Mouse (Mus musculus): Measurements from ENCODE around the gene Zbtb44. TPM values are rescaled to one million over a fixed set of nuclear protein-coding genes. Genes with fewer than 3 reads are reported as not detected.

The Zbtb44 gene
- total and polyA plus RNA-seq, 2 experiments from 2014 or later, result 5.4 to 30.1 TPM

DNA sequence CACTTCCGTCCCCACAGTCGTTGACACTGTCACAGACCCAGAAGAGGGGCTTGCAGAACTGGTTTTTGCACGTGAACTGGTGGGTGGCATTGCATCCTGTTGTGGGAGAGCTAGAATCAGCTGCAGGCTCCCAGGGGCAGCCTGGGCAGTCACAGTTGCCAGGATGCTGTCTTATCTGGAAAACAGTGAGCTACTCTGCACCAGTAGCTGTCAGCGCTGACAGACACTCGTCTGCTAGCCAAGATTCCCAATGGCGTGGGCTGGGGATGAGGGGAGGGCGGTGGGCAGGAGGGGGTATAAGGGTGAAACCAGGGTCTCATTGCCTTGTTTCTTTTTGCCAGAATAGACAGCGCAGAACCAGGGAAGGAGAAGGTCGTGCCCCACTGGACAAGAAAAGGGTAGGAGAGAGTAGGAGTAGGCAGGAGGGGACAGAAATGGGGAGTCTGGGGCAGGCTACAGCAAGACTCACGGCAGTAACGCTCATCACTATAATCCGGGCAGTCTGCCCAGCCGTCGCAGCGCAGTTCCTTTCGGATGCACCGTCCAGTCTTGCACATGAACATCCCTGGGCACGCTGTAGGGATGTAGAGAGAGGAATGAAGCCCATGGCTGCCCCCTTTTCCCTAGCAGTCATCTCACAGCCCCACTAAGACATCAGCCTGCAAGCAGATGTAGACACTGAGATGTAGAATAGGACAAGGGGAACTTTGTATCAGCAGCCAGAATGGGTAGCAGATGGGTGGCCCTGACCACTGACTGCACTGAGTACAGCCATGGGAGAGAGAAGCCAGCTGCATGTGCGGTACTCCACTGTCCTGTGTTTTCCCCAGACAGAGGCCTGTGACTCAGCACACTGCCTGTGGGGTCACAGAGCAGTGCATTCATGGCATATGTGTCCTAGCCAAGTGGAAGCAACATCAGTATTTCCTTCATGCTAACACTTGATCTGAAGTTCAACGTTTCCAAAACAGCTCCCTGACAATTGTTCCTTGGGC lies 66.9 kb downstream of the Zbtb44 start:
- no peak for TF ChIP-seq EP300 (IDR thresholded peaks at IDR 0.05; ENCODE audit: low read depth)
- TF ChIP-seq CTCF (IDR thresholded peaks at IDR 0.05; ENCODE audit: low read depth), result no peak
- ATAC-seq (ENCODE audit: insufficient read depth, low read depth) (peak; percentile 55), DNase-seq (ENCODE audit: low spot score) (no peak)
- 36% methylated on average over 20 of the region's 20 CpGs for WGBS
- H3K9me3 ChIP-seq (replicated peaks; ENCODE audit: control insufficient read depth, low read length), result no peaks in the 10 kb centered on the region
- peaks cover 13% of the 10 kb centered on the region; the same call in 1 of the 2 replicates for H3K4me1 ChIP-seq (ENCODE audit: control insufficient read depth, insufficient read depth)
- no peak overlapping the region for H3K4me3 ChIP-seq (ENCODE audit: low read depth, low read length)
- H3K4me2 ChIP-seq (ENCODE audit: low read depth, low read length), result peak overlapping the region; percentile 43
- 0 out of 2 replicates have a peak overlapping the region, but pooled peaks have one; percentile 20 for H3K9ac ChIP-seq (replicated peaks; ENCODE audit: low read depth, low read length)
- no peaks in the 10 kb centered on the region for H3K27me3 ChIP-seq (ENCODE audit: control insufficient read depth, insufficient read depth, low read length)
- no peaks in the 10 kb centered on the region for H3K36me3 ChIP-seq (replicated peaks; ENCODE audit: control insufficient read depth, insufficient read depth, low read length)
- H3K27ac ChIP-seq (ENCODE audit: low read depth), result no peak overlapping the region

DNA sequence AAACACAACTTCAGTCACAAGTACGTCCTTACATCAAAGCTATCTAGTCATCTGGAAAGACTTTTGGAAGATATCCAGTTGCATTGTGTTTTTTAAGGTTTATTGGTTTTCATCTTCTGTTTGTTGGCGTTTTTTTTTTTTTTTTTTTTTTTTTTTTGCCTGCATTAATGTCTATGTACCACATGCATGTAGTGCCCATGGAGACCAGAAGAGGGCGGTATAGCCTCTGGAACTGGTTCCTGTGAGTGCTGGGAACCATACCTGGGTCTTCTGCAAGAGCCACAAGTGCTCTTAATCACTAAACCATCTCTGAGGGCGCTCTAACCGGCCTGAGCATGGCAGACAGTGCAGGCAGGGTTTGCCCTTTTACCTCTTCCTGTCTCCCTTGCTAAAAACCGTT lies 67.7 kb downstream of the Zbtb44 start:
- DNase-seq (ENCODE audit: low spot score) (no peak), ATAC-seq (ENCODE audit: insufficient read depth, low read depth) (no peak)
- 74% methylated on average over 6 of the region's 6 CpGs for WGBS

DNA sequence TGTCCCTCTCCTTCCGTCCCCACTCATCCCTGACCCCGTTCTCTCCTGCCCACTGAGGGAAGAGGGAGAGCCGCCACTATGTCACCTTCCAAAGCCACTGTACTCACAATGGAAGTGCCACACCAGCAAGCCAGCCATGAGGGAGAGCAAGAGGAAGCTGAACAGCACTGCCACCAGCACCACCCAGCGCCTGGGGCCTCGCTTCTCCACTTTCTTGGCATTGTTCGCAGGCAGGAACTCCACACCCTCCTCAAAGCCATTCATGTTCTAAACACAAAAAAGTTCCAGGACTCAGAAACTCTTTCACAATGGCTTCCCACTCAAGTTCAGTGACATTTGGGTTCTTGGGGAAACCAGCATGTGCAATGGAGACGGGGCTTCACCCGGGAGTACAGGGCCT lies 78.0 kb downstream of the Zbtb44 start:
- Histone ChIP-seq H3K4me1 (ENCODE audit: control insufficient read depth, insufficient read depth) (no peaks in the 10 kb centered on the region), H3K4me3 (ENCODE audit: low read depth, low read length) (no peak overlapping the region), H3K9ac (replicated peaks; ENCODE audit: low read depth, low read length) (no peak overlapping the region), H3K27me3 (ENCODE audit: control insufficient read depth, insufficient read depth, low read length) (no peaks in the 10 kb centered on the region), H3K27ac (ENCODE audit: low read depth) (no peak overlapping the region), H3K4me2 (ENCODE audit: low read depth, low read length) (no peak overlapping the region), H3K36me3 (replicated peaks; ENCODE audit: control insufficient read depth, insufficient read depth, low read length) (no peaks in the 10 kb centered on the region), H3K9me3 (replicated peaks; ENCODE audit: control insufficient read depth, low read length) (no peaks in the 10 kb centered on the region)
- ATAC-seq (ENCODE audit: insufficient read depth, low read depth) (no peak), DNase-seq (ENCODE audit: low spot score) (no peak)
- WGBS, result 75% methylated on average over 7 of the region's 8 CpGs
- TF ChIP-seq CTCF (IDR thresholded peaks at IDR 0.05; ENCODE audit: low read depth), result no peak
- no peak for TF ChIP-seq EP300 (IDR thresholded peaks at IDR 0.05; ENCODE audit: low read depth)

More for the DNA sequence above, 67.7 kb downstream of the Zbtb44 start:
- Histone ChIP-seq H3K9ac (replicated peaks; ENCODE audit: low read depth, low read length) (no peak overlapping the region), H3K4me1 (ENCODE audit: control insufficient read depth, insufficient read depth) (peaks cover 13% of the 10 kb centered on the region; the same call in 1 of the 2 replicates), H3K4me2 (ENCODE audit: low read depth, low read length) (no peak overlapping the region), H3K27me3 (ENCODE audit: control insufficient read depth, insufficient read depth, low read length) (no peaks in the 10 kb centered on the region), H3K4me3 (ENCODE audit: low read depth, low read length) (no peak overlapping the region), H3K36me3 (replicated peaks; ENCODE audit: control insufficient read depth, insufficient read depth, low read length) (no peaks in the 10 kb centered on the region), H3K27ac (ENCODE audit: low read depth) (no peak overlapping the region), H3K9me3 (replicated peaks; ENCODE audit: control insufficient read depth, low read length) (no peaks in the 10 kb centered on the region)
- TF ChIP-seq CTCF (IDR thresholded peaks at IDR 0.05; ENCODE audit: low read depth), result no peak
- TF ChIP-seq EP300 (IDR thresholded peaks at IDR 0.05; ENCODE audit: low read depth), result no peak

DNA sequence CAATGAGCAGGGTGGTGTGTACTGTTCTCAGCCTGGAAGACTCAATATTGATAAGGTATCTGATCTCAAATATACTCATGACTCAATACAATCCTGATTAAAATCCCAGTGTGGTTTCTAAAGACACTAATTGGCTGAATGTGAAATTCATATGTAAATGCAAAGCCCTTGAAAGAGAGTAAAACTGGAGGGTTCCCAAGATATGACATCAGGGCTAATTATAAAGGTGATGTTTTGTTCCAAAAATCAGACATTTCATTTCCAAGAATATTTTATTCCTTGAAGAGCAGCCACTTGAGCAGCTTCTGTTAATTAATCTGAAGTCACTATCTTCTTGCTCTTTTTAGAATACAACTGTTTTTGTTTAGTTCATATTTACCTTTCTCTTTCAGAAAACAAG lies 85.1 kb downstream of the Zbtb44 start:
- H3K4me1 ChIP-seq (ENCODE audit: control insufficient read depth, insufficient read depth), result peaks cover 19% of the 10 kb centered on the region
- no peak for ATAC-seq (ENCODE audit: insufficient read depth, low read depth)
- H3K9me3 ChIP-seq (replicated peaks; ENCODE audit: control insufficient read depth, low read length), result no peaks in the 10 kb centered on the region
- no peaks in the 10 kb centered on the region for H3K27me3 ChIP-seq (ENCODE audit: control insufficient read depth, insufficient read depth, low read length)
- DNase-seq (ENCODE audit: low spot score), result no peak
- no peak overlapping the region for H3K4me2 ChIP-seq (ENCODE audit: low read depth, low read length)
- no peak overlapping the region for H3K4me3 ChIP-seq (ENCODE audit: low read depth, low read length)
- no peaks in the 10 kb centered on the region for H3K36me3 ChIP-seq (replicated peaks; ENCODE audit: control insufficient read depth, insufficient read depth, low read length)
- no peak for TF ChIP-seq EP300 (IDR thresholded peaks at IDR 0.05; ENCODE audit: low read depth)
- TF ChIP-seq CTCF (IDR thresholded peaks at IDR 0.05; ENCODE audit: low read depth), result no peak
- no peak overlapping the region for H3K27ac ChIP-seq (ENCODE audit: low read depth)
- no peak overlapping the region for H3K9ac ChIP-seq (replicated peaks; ENCODE audit: low read depth, low read length)

DNA sequence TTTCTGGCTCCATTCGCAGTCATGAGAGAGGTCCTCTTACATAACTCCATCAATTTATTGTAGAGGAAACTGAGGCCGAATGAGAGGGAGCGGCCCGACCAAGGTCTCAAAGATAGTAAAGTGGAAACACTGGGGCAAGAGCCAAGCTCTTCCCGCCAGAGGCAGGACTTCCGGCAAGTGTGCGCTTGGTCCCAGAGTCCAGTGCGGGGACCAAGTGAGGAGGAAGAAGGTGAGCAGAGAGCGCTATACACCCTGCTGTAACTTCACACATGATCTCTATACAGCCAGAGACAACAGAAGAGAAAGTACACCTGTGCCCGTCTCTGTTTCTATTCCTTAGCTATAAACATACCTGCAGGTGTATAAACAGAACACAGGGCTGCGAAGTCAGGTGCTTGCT lies 86.6 kb downstream of the Zbtb44 start:
- 87% methylated on average over 11 of the region's 11 CpGs for WGBS
- H3K9me3 ChIP-seq (replicated peaks; ENCODE audit: control insufficient read depth, low read length), result no peaks in the 10 kb centered on the region
- no peaks in the 10 kb centered on the region for H3K36me3 ChIP-seq (replicated peaks; ENCODE audit: control insufficient read depth, insufficient read depth, low read length)
- no peak overlapping the region for H3K4me2 ChIP-seq (ENCODE audit: low read depth, low read length)
- H3K27me3 ChIP-seq (ENCODE audit: control insufficient read depth, insufficient read depth, low read length), result no peaks in the 10 kb centered on the region
- no peak for ATAC-seq (ENCODE audit: insufficient read depth, low read depth)
- H3K4me1 ChIP-seq (ENCODE audit: control insufficient read depth, insufficient read depth), result peaks cover 19% of the 10 kb centered on the region
- H3K27ac ChIP-seq (ENCODE audit: low read depth), result no peak overlapping the region
- TF ChIP-seq EP300 (IDR thresholded peaks at IDR 0.05; ENCODE audit: low read depth), result no peak
- no peak for TF ChIP-seq CTCF (IDR thresholded peaks at IDR 0.05; ENCODE audit: low read depth)
- DNase-seq (ENCODE audit: low spot score), result no peak
- no peak overlapping the region for H3K9ac ChIP-seq (replicated peaks; ENCODE audit: low read depth, low read length)
- no peak overlapping the region for H3K4me3 ChIP-seq (ENCODE audit: low read depth, low read length)
